Mouse (Mus musculus) CH12.LX (cell line): ENCODE measurements around the gene Flnc. TPM values are rescaled to one million over a fixed set of nuclear protein-coding genes. Genes with fewer than 3 reads are reported as not detected.
A peak's percentile ranks its signal among the peaks of the same experiment; 100 is the strongest.

ENCODE experiments used
- DNase-seq: peaks from one replicate; pipeline ENCODE4 v3.0.0-alpha.2; 2013; ENCODE audit errors: extremely low read depth
- H3K27ac ChIP-seq: 2 replicates; pipeline ENCODE4 v1.5.1; 2012; ENCODE audit warnings: low read depth, mild to moderate bottlenecking, control low read depth, moderate library complexity; ENCODE audit not compliant: insufficient read depth
- H3K27me3 ChIP-seq: replicated peaks from 2 replicates; pipeline ENCODE3; 2012; ENCODE audit warnings: inconsistent platforms
- H3K36me3 ChIP-seq, 2 experiments: replicated peaks in 1 of 2; 2 replicates each; pipeline versions ENCODE3 to v1.6.1; 2012; ENCODE audit warnings: inconsistent platforms in 1 of 2, low read length in 1 of 2, mild to moderate bottlenecking in 1 of 2, mixed read lengths in 1 of 2, moderate library complexity in 1 of 2; ENCODE audit not compliant: control insufficient read depth in 1 of 2, insufficient read depth in 1 of 2
- H3K4me1 ChIP-seq, 2 experiments: 2 replicates each; pipeline ENCODE4 v1.6.1; 2012; ENCODE audit warnings: inconsistent platforms in 1 of 2, moderate library complexity in 1 of 2; ENCODE audit not compliant: insufficient read depth in 2 of 2, control insufficient read depth in 1 of 2
- H3K4me2 ChIP-seq: 2 replicates; pipeline ENCODE4 v1.6.1; 2012; ENCODE audit warnings: low read depth, mild to moderate bottlenecking, control low read depth; ENCODE audit not compliant: poor library complexity, insufficient read depth, severe bottlenecking
- H3K4me3 ChIP-seq, 3 experiments: fragments of 150-350 bp in 1 of 3; sonication (generic) in 1 of 3; replicated peaks in 1 of 3; 2 replicates each; pipeline versions ENCODE3 to v1.5.1; 2011 to 2012; ENCODE audit warnings: low read depth in 2 of 3, low read length in 2 of 3, mild to moderate bottlenecking in 2 of 3, moderate library complexity in 2 of 3, control low read depth in 1 of 3, improper control_type of control experiment in 1 of 3, inconsistent platforms in 1 of 3, mixed read lengths in 1 of 3; ENCODE audit not compliant: poor library complexity in 1 of 3
- H3K79me2 ChIP-seq: replicated peaks from 2 replicates; pipeline ENCODE4 v1.6.1; 2012; ENCODE audit warnings: mild to moderate bottlenecking, moderate library complexity; ENCODE audit not compliant: control insufficient read depth, poor library complexity, insufficient read depth, severe bottlenecking; ENCODE audit errors: extremely low read depth
- H3K9ac ChIP-seq: 2 replicates; pipeline ENCODE4 v1.6.1; 2012; ENCODE audit warnings: low read depth, mild to moderate bottlenecking, control low read depth, moderate library complexity; ENCODE audit not compliant: insufficient read depth
- H3K9me3 ChIP-seq: replicated peaks from 2 replicates; pipeline ENCODE3; 2012; ENCODE audit warnings: low read length, inconsistent platforms, mixed read lengths
- CHD1 ChIP-seq: IDR thresholded peaks from 2 replicates; pipeline ENCODE4 v1.6.1; 2012; ENCODE audit warnings: low read depth, low read length, improper control_type of control experiment, inconsistent platforms
- CTCF ChIP-seq, 2 experiments: IDR thresholded peaks in 1 of 2; conservative IDR thresholded peaks in 1 of 2; 2 replicates each; pipeline ENCODE4 v1.5.1; 2011 to 2012; ENCODE audit warnings: low read depth in 2 of 2, low read length in 2 of 2, improper control_type of control experiment in 1 of 2, inconsistent platforms in 1 of 2, mild to moderate bottlenecking in 1 of 2, moderate library complexity in 1 of 2
- ELF1 ChIP-seq: IDR thresholded peaks from 2 replicates; pipeline ENCODE4 v1.6.1; 2014; ENCODE audit warnings: low read depth, mild to moderate bottlenecking, inconsistent platforms, low read length, improper control_type of control experiment
- EP300 ChIP-seq: IDR thresholded peaks from 2 replicates; pipeline ENCODE4 v1.6.1; 2011; ENCODE audit warnings: low read length, improper control_type of control experiment
- ETS1 ChIP-seq: conservative IDR thresholded peaks from 2 replicates; pipeline ENCODE4 v1.6.1; 2012; ENCODE audit warnings: low read depth, mild to moderate bottlenecking, inconsistent platforms, low read length, improper control_type of control experiment, moderate library complexity
- GABPA ChIP-seq: IDR thresholded peaks from 2 replicates; pipeline ENCODE4 v1.6.1; 2012; ENCODE audit warnings: low read depth, low read length, improper control_type of control experiment, inconsistent platforms; ENCODE audit not compliant: insufficient replicate concordance
- HCFC1 ChIP-seq: IDR thresholded peaks from 2 replicates; pipeline ENCODE4 v1.6.1; 2012; ENCODE audit warnings: low read depth, mild to moderate bottlenecking, inconsistent platforms, low read length, improper control_type of control experiment
- IRF4 ChIP-seq: IDR thresholded peaks from 2 replicates; pipeline ENCODE4 v1.6.1; 2014; ENCODE audit warnings: low read depth, mild to moderate bottlenecking, inconsistent platforms, low read length, improper control_type of control experiment
- JUN ChIP-seq: IDR thresholded peaks from 2 replicates; pipeline ENCODE4 v1.6.1; 2011; ENCODE audit warnings: low read depth, mild to moderate bottlenecking, low read length, improper control_type of control experiment, moderate library complexity; ENCODE audit not compliant: insufficient read depth
- JUND ChIP-seq: conservative IDR thresholded peaks from 2 replicates; pipeline ENCODE4 v1.6.1; 2011; ENCODE audit warnings: low read depth, low read length, improper control_type of control experiment
- KAT2A ChIP-seq: IDR thresholded peaks from 2 replicates; pipeline ENCODE4 v1.6.1; 2012; ENCODE audit warnings: low read length, improper control_type of control experiment, inconsistent platforms; ENCODE audit not compliant: insufficient replicate concordance
- MAFK ChIP-seq: IDR thresholded peaks from 2 replicates; pipeline ENCODE4 v1.6.1; 2011; ENCODE audit warnings: low read length, improper control_type of control experiment; ENCODE audit not compliant: insufficient replicate concordance
- MAX ChIP-seq: IDR thresholded peaks from 2 replicates; pipeline ENCODE4 v1.6.1; 2011; ENCODE audit warnings: low read length, improper control_type of control experiment
- MAZ ChIP-seq: IDR thresholded peaks from 2 replicates; pipeline ENCODE4 v1.6.1; 2012; ENCODE audit warnings: low read depth, mild to moderate bottlenecking, inconsistent platforms, low read length, improper control_type of control experiment, moderate library complexity
- MEF2A ChIP-seq: IDR thresholded peaks from 2 replicates; pipeline ENCODE4 v1.6.1; 2014; ENCODE audit warnings: low read depth, mild to moderate bottlenecking, inconsistent platforms, low read length, improper control_type of control experiment, borderline replicate concordance
- MXI1 ChIP-seq: IDR thresholded peaks from 2 replicates; pipeline ENCODE4 v1.6.1; 2011; ENCODE audit warnings: mild to moderate bottlenecking, low read depth, low read length, improper control_type of control experiment
- MYC ChIP-seq: IDR thresholded peaks from 2 replicates; pipeline ENCODE4 v1.6.1; 2011; ENCODE audit warnings: low read depth, mild to moderate bottlenecking, improper control_type of control experiment, low read length
- NELFE ChIP-seq: IDR thresholded peaks from 2 replicates; pipeline ENCODE4 v1.6.1; 2011; ENCODE audit warnings: low read depth, low read length, improper control_type of control experiment
- PAX5 ChIP-seq: IDR thresholded peaks from 2 replicates; pipeline ENCODE4 v1.6.1; 2012; ENCODE audit warnings: low read length, inconsistent platforms, mixed read lengths
- POLR2A ChIP-seq: IDR thresholded peaks from 2 replicates; pipeline ENCODE4 v1.6.1; 2011; ENCODE audit warnings: low read depth, mild to moderate bottlenecking, improper control_type of control experiment, low read length
- POLR2AphosphoS2 ChIP-seq: IDR thresholded peaks from 2 replicates; pipeline ENCODE4 v1.6.1; 2011; ENCODE audit warnings: low read depth, low read length, improper control_type of control experiment
- SIN3A ChIP-seq: IDR thresholded peaks from 2 replicates; pipeline ENCODE4 v1.6.1; 2012; ENCODE audit warnings: low read length, improper control_type of control experiment, inconsistent platforms
- SMC3 ChIP-seq: IDR thresholded peaks from 2 replicates; pipeline ENCODE4 v1.6.1; 2011; ENCODE audit warnings: low read depth, low read length, improper control_type of control experiment
- TBP ChIP-seq: conservative IDR thresholded peaks from 2 replicates; pipeline ENCODE4 v1.6.1; 2011; ENCODE audit warnings: low read depth, low read length, improper control_type of control experiment
- USF2 ChIP-seq: conservative IDR thresholded peaks from 2 replicates; pipeline ENCODE4 v1.6.1; 2011; ENCODE audit warnings: low read depth, low read length, improper control_type of control experiment
- ZC3H11A ChIP-seq: IDR thresholded peaks from 2 replicates; pipeline ENCODE4 v1.6.1; 2012; ENCODE audit warnings: low read depth, mild to moderate bottlenecking, inconsistent platforms, low read length, improper control_type of control experiment
- ZKSCAN1 ChIP-seq: IDR thresholded peaks from 2 replicates; pipeline ENCODE4 v1.6.1; 2012; ENCODE audit warnings: low read depth, inconsistent platforms, low read length, improper control_type of control experiment, borderline replicate concordance
- ZNF384 ChIP-seq: IDR thresholded peaks from 2 replicates; pipeline ENCODE4 v1.6.1; 2012; ENCODE audit warnings: low read depth, low read length, improper control_type of control experiment, inconsistent platforms
- dilution Hi-C: fragments of 300-500 bp; cut with MboI; formaldehyde crosslinking; loops from 2 replicates; pipeline ENCODE4 v1.14.3; 2020; ENCODE audit warnings: low sequenced_read_pairs; ENCODE audit not compliant: extremely low pct_unique_long_range_greater_than_20kb, extremely low pct_ligation_motif_present
- in situ Hi-C: fragments of 300-500 bp; cut with MboI; formaldehyde crosslinking; loops from 3 replicates; pipeline ENCODE4 v1.14.3; 2019; ENCODE audit warnings: low sequenced_read_pairs, low pct_ligation_motif_present, low pct_unique_long_range_greater_than_20kb, mixed read lengths
- polyA plus RNA-seq: library from polyadenylated mRNA; unstranded; fragments of >175 nt; gene quantifications from 2 replicates; pipeline ENCODE4 v1.2.1, GENCODE M21; 2012; ENCODE audit warnings: low read depth; ENCODE audit not compliant: insufficient read length
- total RNA-seq, 2 experiments: library from RNA; depleted of rRNA; stranded (reverse); fragments of 300-350 nt in 1 of 2; fragments of >200 nt in 1 of 2; gene quantifications; 2 replicates each; pipeline ENCODE4 v1.2.3; 2012 to 2014

Flnc gene
- total and polyA plus RNA-seq, 3 experiments = 0.24 to 0.76 (median 0.60) TPM

DNA sequence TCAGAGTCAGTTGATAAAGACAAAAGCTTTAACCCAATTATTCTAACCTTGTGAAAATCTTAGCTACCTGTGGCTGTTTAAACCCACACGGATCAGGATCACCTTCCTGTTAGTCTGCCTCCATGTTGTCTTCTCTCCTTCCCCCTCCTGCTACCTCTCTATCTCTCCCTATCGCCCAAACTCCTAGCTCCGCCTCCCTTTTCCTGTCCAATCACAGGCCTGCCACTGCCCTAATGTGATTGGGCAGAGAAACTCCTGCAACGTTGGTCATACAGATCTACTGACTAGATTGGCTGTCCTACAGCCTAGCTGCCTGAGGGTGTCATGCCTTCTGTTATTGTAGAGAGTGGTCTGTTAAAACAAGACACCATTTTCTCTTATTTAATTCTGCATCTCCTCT lies 16.8 kb downstream of the Flnc start (continued):
- TF ChIP-seq USF2 (no peak), PAX5 (no peak), JUN (no peak), JUND (0 out of 2 replicates have a peak, but pooled peaks have one; percentile 3), ZKSCAN1 (no peak), CHD1 (no peak), ELF1 (peak; percentile 17; the same call in 1 of the 2 replicates), IRF4 (no peak), POLR2A (peak; percentile 73)
- TF ChIP-seq, all 38 proteins: peak for 8

DNA sequence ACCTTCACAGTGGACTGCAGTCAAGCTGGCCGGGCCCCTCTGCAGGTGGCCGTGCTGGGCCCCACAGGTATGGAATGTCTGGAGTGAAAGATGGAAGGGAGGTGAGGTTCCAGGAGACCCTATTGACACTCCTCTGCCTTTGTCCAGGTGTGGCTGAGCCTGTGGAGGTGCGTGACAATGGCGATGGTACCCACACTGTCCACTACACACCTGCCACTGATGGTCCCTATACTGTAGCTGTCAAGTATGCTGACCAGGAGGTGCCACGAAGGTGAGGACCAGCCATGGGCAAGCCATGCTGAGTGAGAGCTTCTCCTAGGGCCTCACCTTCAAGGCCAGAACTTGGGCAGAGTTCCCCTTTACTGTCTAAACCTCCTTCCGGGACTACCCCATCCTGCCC lies 17.6 kb downstream of the Flnc start:
- Histone ChIP-seq H3K79me2 (no peaks in the 10 kb centered on the region), H3K9ac (no peak overlapping the region), H3K27me3 (peaks cover 7% of the 10 kb centered on the region), H3K4me1 (peaks cover 10 to 11% of the 10 kb centered on the region in 2 experiments), H3K9me3 (no peaks in the 10 kb centered on the region), H3K4me3 (no peak overlapping the region), H3K27ac (no peak overlapping the region), H3K36me3 (peaks cover 9 to 17% of the 10 kb centered on the region in 2 experiments)
- dilution Hi-C loops = no loop called here
- DNase-seq = no peak
- in situ Hi-C loops = no loop called here
- no peak for TF ChIP-seq MXI1
- TF ChIP-seq MAX = no peak
- no peak for TF ChIP-seq TBP
- no peak for TF ChIP-seq IRF4
- no peak for TF ChIP-seq EP300
- TF ChIP-seq SMC3 = no peak
- TF ChIP-seq MEF2A = no peak
- TF ChIP-seq, all 38 proteins: peak for 0
- no peak overlapping the region for H3K4me2 ChIP-seq

DNA sequence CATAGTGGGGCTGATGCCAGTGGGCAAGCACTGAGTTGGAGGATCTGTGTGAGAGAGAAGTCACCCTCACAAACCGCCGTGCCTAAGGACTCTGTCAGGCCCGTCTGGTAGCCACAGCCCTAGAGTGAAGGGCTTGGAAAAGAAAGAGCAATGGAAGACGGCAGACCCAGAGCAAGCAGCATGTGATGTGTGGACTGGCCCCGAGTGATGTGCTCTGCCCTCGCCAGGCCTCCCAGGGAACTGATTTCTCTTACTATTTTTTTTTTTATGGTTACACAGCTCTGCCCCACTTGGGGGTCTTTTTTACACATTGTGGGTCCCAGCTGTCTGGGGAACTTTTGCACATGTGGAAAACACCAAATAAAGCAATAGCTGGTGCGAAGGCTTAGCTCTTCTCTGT lies 28.4 kb downstream of the Flnc start:
- no peak overlapping the region for H3K9ac ChIP-seq
- no peak overlapping the region for H3K4me3 ChIP-seq
- no peaks in the 10 kb centered on the region for H3K9me3 ChIP-seq
- TF ChIP-seq HCFC1 (no peak), MAZ (no peak), NELFE (no peak), MEF2A (no peak), KAT2A (no peak), POLR2AphosphoS2 (no peak), CTCF (conservative IDR thresholded peaks at IDR 0.05 in 1 of 2, IDR thresholded peaks at IDR 0.05 in 1 of 2; ENCODE audit: low read depth in 2 of 2, low read length in 2 of 2) (0 out of 4 replicates have a peak, but pooled peaks of 1 of the 2 experiments have one; percentile 2), SIN3A (no peak), ZNF384 (0 out of 2 replicates have a peak, but pooled peaks have one; percentile 9), ETS1 (no peak), MXI1 (no peak), ZC3H11A (no peak), MAFK (no peak), MYC (no peak), GABPA (no peak), USF2 (no peak), JUN (no peak)
- no peak overlapping the region for H3K27ac ChIP-seq
- DNase-seq = no peak
- H3K79me2 ChIP-seq = no peaks in the 10 kb centered on the region
- H3K36me3 ChIP-seq = no peaks in the 10 kb centered on the region
- no peak overlapping the region for H3K4me2 ChIP-seq
- H3K4me1 ChIP-seq = no peaks in the 10 kb centered on the region; a peak in 1 of 4 replicates
- dilution Hi-C loops (no loop called here), in situ Hi-C loops (no loop called here)
- no peaks in the 10 kb centered on the region for H3K27me3 ChIP-seq
